Mouse (Mus musculus): ENCODE results near the gene Cfap157. TPM values are rescaled to one million over a fixed set of nuclear protein-coding genes. Genes with fewer than 3 reads are reported as not detected.

Cfap157 gene
- polyA plus RNA-seq, 2 experiments = 0.04 to 0.11 TPM

GRCm38 (mm10) chr2:32775359-32776074 lies 8.7 kb downstream of the Cfap157 start, which contains the start of the genes Ttc16 and Ptrh1:
Gene Ttc16, minus strand, starts transcription at chr2:32775633.
Gene Ptrh1, plus strand, starts transcription at chr2:32775786.
- peak within 1 kb of the TSS; percentile 75 for H3K27ac ChIP-seq (replicated peaks; ENCODE audit: low read depth, low read length)
- TF ChIP-seq POLR2A (IDR thresholded peaks at IDR 0.05; ENCODE audit: borderline replicate concordance, extremely low read depth, insufficient read depth, insufficient read length) = no peak

GRCm38 (mm10) chr2:32772626-32773279 lies 11.5 kb downstream of the Cfap157 start:
- H3K4me1 ChIP-seq (ENCODE audit: control insufficient read depth, insufficient read depth, low read length) = peaks cover 7% of the 10 kb centered on the region
- WGBS = 82% methylated on average over 8 of the region's 8 CpGs
- no peak for TF ChIP-seq POLR2A (IDR thresholded peaks at IDR 0.05; ENCODE audit: borderline replicate concordance, extremely low read depth, insufficient read depth, insufficient read length)
- H3K9me3 ChIP-seq (ENCODE audit: control insufficient read depth, low read length) = no peaks in the 10 kb centered on the region
- H3K36me3 ChIP-seq (ENCODE audit: control insufficient read depth, insufficient read depth, low read length) = no peaks in the 10 kb centered on the region
- H3K9ac ChIP-seq (ENCODE audit: low read depth, low read length, severe bottlenecking) = no peak overlapping the region
- no peak overlapping the region for H3K4me2 ChIP-seq (replicated peaks; ENCODE audit: low read depth, low read length, severe bottlenecking)
- no peak overlapping the region for H3K4me3 ChIP-seq (replicated peaks; ENCODE audit: low read length)
- no peak for ATAC-seq (ENCODE audit: low FRiP score, low read depth)
- no peaks in the 10 kb centered on the region for H3K27me3 ChIP-seq (ENCODE audit: control insufficient read depth, insufficient read depth, low read length)
- no peak overlapping the region for H3K27ac ChIP-seq (replicated peaks; ENCODE audit: low read depth, low read length)
- no peak for DNase-seq (ENCODE audit: low spot score)

More at GRCm38 (mm10) chr2:32775359-32776074, 8.7 kb downstream of the Cfap157 start, which contains the start of the genes Ttc16 and Ptrh1:
- no peaks in the 10 kb centered on the region for H3K27me3 ChIP-seq (ENCODE audit: control insufficient read depth, insufficient read depth, low read length)
- under 1% methylated on average over 46 of the region's 46 CpGs for WGBS
- H3K4me3 ChIP-seq (replicated peaks; ENCODE audit: low read length) = peak within 1 kb of the TSS; percentile 62
- no peaks in the 10 kb centered on the region for H3K9me3 ChIP-seq (ENCODE audit: control insufficient read depth, low read length)
- H3K4me1 ChIP-seq (ENCODE audit: control insufficient read depth, insufficient read depth, low read length) = peaks cover 7% of the 10 kb centered on the region
- H3K4me2 ChIP-seq (replicated peaks; ENCODE audit: low read depth, low read length, severe bottlenecking) = peak within 1 kb of the TSS; percentile 88
- H3K9ac ChIP-seq (ENCODE audit: low read depth, low read length, severe bottlenecking) = peak within 1 kb of the TSS; percentile 50
- DNase-seq (ENCODE audit: low spot score) = peak; percentile 95
- peak; percentile 99 for ATAC-seq (ENCODE audit: low FRiP score, low read depth)
- H3K36me3 ChIP-seq (ENCODE audit: control insufficient read depth, insufficient read depth, low read length) = no peaks in the 10 kb centered on the region

DNA sequence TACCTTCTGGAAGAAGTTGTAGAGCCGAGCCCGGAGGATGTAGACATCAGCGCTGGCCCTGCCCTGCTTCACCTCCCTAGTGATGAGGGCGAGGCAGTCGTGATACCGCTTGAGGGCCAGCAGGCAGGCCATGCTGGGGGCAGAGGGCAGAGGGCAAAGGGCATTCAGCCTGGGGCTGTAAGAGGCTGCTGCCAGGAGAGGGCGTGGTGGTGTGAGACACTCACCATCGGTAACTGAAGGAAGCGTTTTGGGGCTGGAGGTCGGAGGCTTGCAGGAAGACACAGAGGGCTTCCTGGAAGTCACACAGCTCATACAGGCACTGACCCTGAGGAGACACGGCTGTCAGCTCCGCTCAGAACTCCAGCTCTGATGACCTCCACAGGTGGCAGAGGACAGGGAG lies 12.3 kb downstream of the Cfap157 start:
- TF ChIP-seq POLR2A (IDR thresholded peaks at IDR 0.05; ENCODE audit: borderline replicate concordance, extremely low read depth, insufficient read depth, insufficient read length) = no peak
- Histone ChIP-seq H3K9me3 (ENCODE audit: control insufficient read depth, low read length) (no peaks in the 10 kb centered on the region), H3K27ac (replicated peaks; ENCODE audit: low read depth, low read length) (no peak overlapping the region), H3K4me3 (replicated peaks; ENCODE audit: low read length) (no peak overlapping the region), H3K4me2 (replicated peaks; ENCODE audit: low read depth, low read length, severe bottlenecking) (no peak overlapping the region), H3K27me3 (ENCODE audit: control insufficient read depth, insufficient read depth, low read length) (no peaks in the 10 kb centered on the region), H3K36me3 (ENCODE audit: control insufficient read depth, insufficient read depth, low read length) (no peaks in the 10 kb centered on the region), H3K9ac (ENCODE audit: low read depth, low read length, severe bottlenecking) (no peak overlapping the region), H3K4me1 (ENCODE audit: control insufficient read depth, insufficient read depth, low read length) (peaks cover 7% of the 10 kb centered on the region)
- DNase-seq (ENCODE audit: low spot score) (no peak), ATAC-seq (ENCODE audit: low FRiP score, low read depth) (no peak)
- 34% methylated on average over 12 of the region's 12 CpGs for WGBS

GRCm38 (mm10) chr2:32769327-32770085 lies 14.7 kb downstream of the Cfap157 start:
- no peak for DNase-seq (ENCODE audit: low spot score)
- no peak overlapping the region for H3K9ac ChIP-seq (ENCODE audit: low read depth, low read length, severe bottlenecking)
- no peak overlapping the region for H3K4me3 ChIP-seq (replicated peaks; ENCODE audit: low read length)
- no peak for TF ChIP-seq POLR2A (IDR thresholded peaks at IDR 0.05; ENCODE audit: borderline replicate concordance, extremely low read depth, insufficient read depth, insufficient read length)
- no peaks in the 10 kb centered on the region for H3K27me3 ChIP-seq (ENCODE audit: control insufficient read depth, insufficient read depth, low read length)
- no peaks in the 10 kb centered on the region for H3K9me3 ChIP-seq (ENCODE audit: control insufficient read depth, low read length)
- no peak for ATAC-seq (ENCODE audit: low FRiP score, low read depth)
- no peaks in the 10 kb centered on the region for H3K36me3 ChIP-seq (ENCODE audit: control insufficient read depth, insufficient read depth, low read length)
- H3K4me2 ChIP-seq (replicated peaks; ENCODE audit: low read depth, low read length, severe bottlenecking) = no peak overlapping the region
- no peaks in the 10 kb centered on the region for H3K4me1 ChIP-seq (ENCODE audit: control insufficient read depth, insufficient read depth, low read length)
- WGBS = 95% methylated on average over 5 of the region's 5 CpGs
- no peak overlapping the region for H3K27ac ChIP-seq (replicated peaks; ENCODE audit: low read depth, low read length)

DNA sequence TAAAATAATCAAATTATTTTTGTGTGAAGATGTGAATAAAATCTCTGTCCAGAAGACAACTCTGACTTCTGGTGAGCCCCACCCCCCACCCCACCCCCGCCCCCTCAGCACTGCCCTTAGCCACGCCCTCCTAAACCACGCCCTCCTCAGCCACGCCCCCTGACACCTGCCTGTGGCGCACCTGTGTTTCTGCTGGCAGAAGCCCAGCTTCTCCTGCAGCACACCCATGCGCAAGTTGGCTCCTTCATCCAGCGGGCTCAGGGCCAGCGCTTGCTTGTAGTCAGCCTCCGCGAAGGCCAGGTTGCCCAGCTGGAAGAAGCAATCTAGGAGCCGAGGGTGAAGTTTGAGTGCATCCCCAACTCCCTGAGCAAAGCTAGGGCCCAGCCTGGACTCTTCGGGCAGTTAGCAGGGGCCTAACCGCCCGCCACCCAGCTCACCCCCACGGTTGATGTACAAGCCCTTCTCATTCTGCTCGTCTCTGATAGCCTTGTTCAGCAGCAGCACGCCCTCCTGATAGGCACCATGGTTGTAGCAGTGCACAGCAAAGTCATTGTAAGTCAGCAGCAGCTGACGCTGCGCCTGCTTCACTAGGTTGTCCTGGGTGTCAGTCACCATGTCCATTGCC lies 15.5 kb downstream of the Cfap157 start:
- ATAC-seq (ENCODE audit: low FRiP score, low read depth) (no peak), DNase-seq (ENCODE audit: low spot score) (peak; percentile 15)
- no peak overlapping the region for H3K4me2 ChIP-seq (replicated peaks; ENCODE audit: low read depth, low read length, severe bottlenecking)
- 46% methylated on average over 19 of the region's 19 CpGs for WGBS
- no peak overlapping the region for H3K9ac ChIP-seq (ENCODE audit: low read depth, low read length, severe bottlenecking)
- no peak overlapping the region for H3K27ac ChIP-seq (replicated peaks; ENCODE audit: low read depth, low read length)
- H3K36me3 ChIP-seq (ENCODE audit: control insufficient read depth, insufficient read depth, low read length) = no peaks in the 10 kb centered on the region
- no peaks in the 10 kb centered on the region for H3K9me3 ChIP-seq (ENCODE audit: control insufficient read depth, low read length)
- TF ChIP-seq POLR2A (IDR thresholded peaks at IDR 0.05; ENCODE audit: borderline replicate concordance, extremely low read depth, insufficient read depth, insufficient read length) = no peak
- H3K27me3 ChIP-seq (ENCODE audit: control insufficient read depth, insufficient read depth, low read length) = no peaks in the 10 kb centered on the region
- no peak overlapping the region for H3K4me3 ChIP-seq (replicated peaks; ENCODE audit: low read length)
- H3K4me1 ChIP-seq (ENCODE audit: control insufficient read depth, insufficient read depth, low read length) = no peaks in the 10 kb centered on the region

Data from limb, embryonic 14.5 days (tissue).